Mouse (Mus musculus): ENCODE data around the gene Arfip2.

The Arfip2 gene

GRCm38 (mm10) chr7:105640233-105640893 lies at the start of gene Arfip2, which contains the start of gene Gm45799:
Gene Arfip2 (minus strand): TSS chr7:105640416.
Gene Gm45799 (plus strand): TSS chr7:105640552.
- under 1% methylated on average over 45 of the region's 45 CpGs for WGBS

GRCm38 (mm10) chr7:105685541-105686197 lies 45.5 kb upstream of the Arfip2 start:
- 47% methylated on average over 13 of the region's 13 CpGs for WGBS

GRCm38 (mm10) chr7:105650639-105651435 lies 10.6 kb upstream of the Arfip2 start, which contains the start of gene Dnhd1:
Gene Dnhd1 (plus strand): TSS chr7:105650827.
- WGBS = 2% methylated on average over 17 of the region's 17 CpGs

GRCm38 (mm10) chr7:105641936-105642335 lies 1.7 kb upstream of the Arfip2 start:
- WGBS = 37% methylated on average over 3 of the region's 3 CpGs

GRCm38 (mm10) chr7:105640894-105641255 lies 659 bp upstream of the Arfip2 start:
- under 1% methylated on average over 18 of the region's 18 CpGs for WGBS

- 4% methylated on average over 2 of the region's 2 CpGs for WGBS
Observed at GRCm38 (mm10) chr7:105639756-105640155, 460 bp downstream of the Arfip2 start, which contains the start of gene Timm10b. Gene Timm10b (plus strand): TSS chr7:105640056.

- 58% methylated on average over 9 of the region's 9 CpGs for WGBS
Observed at GRCm38 (mm10) chr7:105639304-105639703, 912 bp downstream of the Arfip2 start.

- WGBS = 92% methylated on average over 6 of the region's 6 CpGs
Observed at GRCm38 (mm10) chr7:105638776-105639175, 1.4 kb downstream of the Arfip2 start.

GRCm38 (mm10) chr7:105635726-105636125 lies 4.5 kb downstream of the Arfip2 start:
- 80% methylated on average over 2 of the region's 2 CpGs for WGBS

GRCm38 (mm10) chr7:105634272-105634920 lies 5.8 kb downstream of the Arfip2 start:
- WGBS = 47% methylated on average over 9 of the region's 9 CpGs

GRCm38 (mm10) chr7:105633801-105634135 lies 6.4 kb downstream of the Arfip2 start:
- WGBS = 4% methylated on average over 10 of the region's 10 CpGs

GRCm38 (mm10) chr7:105633127-105633800 lies 7.0 kb downstream of the Arfip2 start, which contains the start of gene Trim3:
Gene Trim3 (minus strand): TSS chr7:105633571.
- under 1% methylated on average over 68 of the region's 71 CpGs for WGBS

GRCm38 (mm10) chr7:105632551-105632972 lies 7.7 kb downstream of the Arfip2 start:
- WGBS = 9% methylated on average over 4 of the region's 4 CpGs

GRCm38 (mm10) chr7:105628633-105629032 lies 11.6 kb downstream of the Arfip2 start:
- 19% methylated on average over 3 of the region's 3 CpGs for WGBS

- WGBS = 56% methylated on average over 6 of the region's 6 CpGs
Observed at GRCm38 (mm10) chr7:105625397-105625796, 14.8 kb downstream of the Arfip2 start.

GRCm38 (mm10) chr7:105621646-105622292 lies 18.4 kb downstream of the Arfip2 start:
- WGBS = 37% methylated on average over 8 of the region's 8 CpGs

GRCm38 (mm10) chr7:105621053-105621452 lies 19.2 kb downstream of the Arfip2 start:
- WGBS = 57% methylated on average over 4 of the region's 4 CpGs

- WGBS = 51% methylated on average over 3 of the region's 3 CpGs
Observed at GRCm38 (mm10) chr7:105619701-105620100, 20.5 kb downstream of the Arfip2 start.

GRCm38 (mm10) chr7:105617810-105618209 lies 22.4 kb downstream of the Arfip2 start:
- WGBS = 94% methylated on average over 22 of the region's 22 CpGs

- 86% methylated on average over 6 of the region's 6 CpGs for WGBS
Observed at GRCm38 (mm10) chr7:105616561-105616960, 23.7 kb downstream of the Arfip2 start.

GRCm38 (mm10) chr7:105615720-105616119 lies 24.5 kb downstream of the Arfip2 start:
- WGBS = 61% methylated on average over 1 of the region's 1 CpGs

All from cerebral cortex, adult 2 months (tissue).